Mouse (Mus musculus) hindbrain, postnatal 0 days (tissue): ENCODE data around the gene Stpg4. TPM values are rescaled to one million over a fixed set of nuclear protein-coding genes. Genes with fewer than 3 reads are reported as not detected.

Experiments
- ATAC-seq: fragments of 200-750 bp; cut with Nextera tagmentation; 2 replicates; pipeline ENCODE4 v1.8.0; 2017; ENCODE audit warnings: mild to moderate bottlenecking, moderate TSS enrichment, moderate library complexity
- DNase-seq: peaks from one replicate; pipeline ENCODE4 v3.0.0-alpha.2; 2015; ENCODE audit warnings: low spot score
- H3K27ac ChIP-seq: fragments of 300-500 bp; sonication (generic); 2 replicates; pipeline ENCODE4 v1.5.1; 2014; ENCODE audit warnings: mild to moderate bottlenecking
- H3K27me3 ChIP-seq: fragments of 300-500 bp; sonication (generic); 2 replicates; pipeline ENCODE4 v1.6.1; 2014; ENCODE audit warnings: low read length, mixed read lengths; ENCODE audit not compliant: insufficient read depth
- H3K36me3 ChIP-seq: fragments of 300-500 bp; sonication (generic); 2 replicates; pipeline ENCODE4 v1.6.1; 2014; ENCODE audit warnings: low read length, mixed read lengths; ENCODE audit not compliant: insufficient read depth
- H3K4me1 ChIP-seq: fragments of 300-500 bp; sonication (generic); 2 replicates; pipeline ENCODE4 v1.6.1; 2014; ENCODE audit warnings: antibody characterized with exemption, low read length, mixed read lengths; ENCODE audit not compliant: insufficient read depth
- H3K4me2 ChIP-seq: fragments of 300-500 bp; sonication (generic); 2 replicates; pipeline ENCODE4 v1.6.1; 2014; ENCODE audit warnings: low read depth, mild to moderate bottlenecking, low read length, moderate library complexity, mixed read lengths
- H3K4me3 ChIP-seq: fragments of 300-500 bp; sonication (generic); 2 replicates; pipeline ENCODE4 v1.5.1; 2014; ENCODE audit warnings: low read length
- H3K9ac ChIP-seq: fragments of 300-500 bp; sonication (generic); replicated peaks from 2 replicates; pipeline ENCODE4 v1.6.1; 2014; ENCODE audit warnings: mild to moderate bottlenecking, low read length, moderate library complexity, mixed read lengths
- H3K9me3 ChIP-seq: fragments of 300-500 bp; sonication (generic); 2 replicates; pipeline ENCODE4 v1.6.1; 2016; ENCODE audit warnings: low read length, mixed read lengths
- CTCF ChIP-seq: IDR thresholded peaks from 2 replicates; pipeline ENCODE4 v1.5.1; 2016; ENCODE audit warnings: antibody characterized with exemption, control low read depth, low read depth
- WGBS: fragments of 180-500 bp; shearing (Covaris S2); extraction: QIAGEN DNeasy Blood & Tissue Kit; methylation state at CpG from one replicate; pipeline ENCODE4 v1.1.7; 2014; 5-methylcytosine and 5-hydroxymethylcytosine counted together
- polyA plus RNA-seq: library from polyadenylated mRNA; unstranded; fragments of >200 nt; fragmentation: Nextera tagmentation; extraction: Ambion mirVana; gene quantifications from 2 replicates; pipeline ENCODE4 v1.2.1, GENCODE M21; 2015
- total RNA-seq: library from RNA; depleted of rRNA; stranded (reverse); fragments of >200 nt; gene quantifications from 2 replicates; pipeline ENCODE4 v1.2.3, GENCODE M21; 2014

Gene Stpg4
- total and polyA plus RNA-seq, 2 experiments from 2014 or later = 0.31 TPM; not detected in 1

- Histone ChIP-seq H3K27ac (no peak overlapping the region), H3K9me3 (no peaks in the 10 kb centered on the region), H3K4me1 (no peaks in the 10 kb centered on the region), H3K9ac (no peak overlapping the region), H3K27me3 (no peaks in the 10 kb centered on the region), H3K4me3 (no peak overlapping the region), H3K4me2 (no peak overlapping the region), H3K36me3 (no peaks in the 10 kb centered on the region)
- ATAC-seq (no peak), DNase-seq (no peak)
- 90% methylated on average over 4 of the region's 4 CpGs for WGBS
- no peak for TF ChIP-seq CTCF
Measured at GRCm38 (mm10) chr17:87406646-87407045, 20.9 kb downstream of the Stpg4 start.

GRCm38 (mm10) chr17:87405576-87405975, 22.0 kb downstream of the Stpg4 start:
- ATAC-seq (no peak), DNase-seq (no peak)
- WGBS = 72% methylated on average over 11 of the region's 11 CpGs
- Histone ChIP-seq H3K27ac (no peak overlapping the region), H3K27me3 (no peaks in the 10 kb centered on the region), H3K4me1 (no peaks in the 10 kb centered on the region), H3K4me2 (no peak overlapping the region), H3K9ac (no peak overlapping the region), H3K36me3 (no peaks in the 10 kb centered on the region), H3K4me3 (no peak overlapping the region), H3K9me3 (no peaks in the 10 kb centered on the region)
- TF ChIP-seq CTCF = no peak

DNA sequence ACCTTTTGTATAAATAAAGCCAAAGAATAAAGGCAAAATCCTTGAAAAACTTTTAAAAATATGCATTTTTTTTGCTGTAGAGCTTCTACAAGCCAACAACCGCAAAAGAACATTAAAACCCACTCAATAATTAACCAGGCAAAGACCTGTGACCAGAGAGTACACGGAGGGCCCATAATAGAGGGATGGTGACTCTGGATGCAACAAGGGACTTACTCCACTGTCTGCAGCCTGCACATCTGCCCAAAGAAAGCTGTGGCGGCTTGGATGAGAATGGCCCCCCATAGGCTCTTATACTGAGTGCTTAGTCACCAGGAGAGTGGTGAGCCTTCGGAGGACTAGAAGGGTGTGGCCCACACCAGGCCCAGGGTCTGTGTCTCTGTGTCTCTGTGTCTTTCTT, 24.1 kb downstream of the Stpg4 start:
- H3K9me3 ChIP-seq = no peaks in the 10 kb centered on the region
- ATAC-seq (no peak), DNase-seq (no peak)
- no peak for TF ChIP-seq CTCF
- WGBS = 70% methylated on average over 4 of the region's 4 CpGs
- H3K4me3 ChIP-seq = no peak overlapping the region
- H3K9ac ChIP-seq = no peak overlapping the region
- H3K27ac ChIP-seq = no peak overlapping the region
- H3K36me3 ChIP-seq = no peaks in the 10 kb centered on the region
- H3K4me2 ChIP-seq = no peak overlapping the region
- no peaks in the 10 kb centered on the region for H3K27me3 ChIP-seq
- H3K4me1 ChIP-seq = no peaks in the 10 kb centered on the region

- no peak overlapping the region for H3K4me2 ChIP-seq
- 89% methylated on average over 11 of the region's 11 CpGs for WGBS
- no peaks in the 10 kb centered on the region for H3K9me3 ChIP-seq
- no peaks in the 10 kb centered on the region for H3K4me1 ChIP-seq
- no peak for TF ChIP-seq CTCF
- H3K4me3 ChIP-seq = no peak overlapping the region
- H3K9ac ChIP-seq = no peak overlapping the region
- H3K27me3 ChIP-seq = no peaks in the 10 kb centered on the region
- H3K36me3 ChIP-seq = no peaks in the 10 kb centered on the region
- H3K27ac ChIP-seq = no peak overlapping the region
- DNase-seq (no peak), ATAC-seq (no peak)
Measured at GRCm38 (mm10) chr17:87402444-87402843, 25.1 kb downstream of the Stpg4 start.

GRCm38 (mm10) chr17:87397088-87397487, 30.5 kb downstream of the Stpg4 start:
- DNase-seq (no peak), ATAC-seq (no peak)
- H3K9ac ChIP-seq = no peak overlapping the region
- no peak for TF ChIP-seq CTCF
- WGBS = 62% methylated on average over 11 of the region's 11 CpGs
- no peaks in the 10 kb centered on the region for H3K9me3 ChIP-seq
- no peak overlapping the region for H3K27ac ChIP-seq
- H3K27me3 ChIP-seq = no peaks in the 10 kb centered on the region
- no peak overlapping the region for H3K4me2 ChIP-seq
- H3K36me3 ChIP-seq = no peaks in the 10 kb centered on the region
- no peak overlapping the region for H3K4me3 ChIP-seq
- H3K4me1 ChIP-seq = no peaks in the 10 kb centered on the region

DNA sequence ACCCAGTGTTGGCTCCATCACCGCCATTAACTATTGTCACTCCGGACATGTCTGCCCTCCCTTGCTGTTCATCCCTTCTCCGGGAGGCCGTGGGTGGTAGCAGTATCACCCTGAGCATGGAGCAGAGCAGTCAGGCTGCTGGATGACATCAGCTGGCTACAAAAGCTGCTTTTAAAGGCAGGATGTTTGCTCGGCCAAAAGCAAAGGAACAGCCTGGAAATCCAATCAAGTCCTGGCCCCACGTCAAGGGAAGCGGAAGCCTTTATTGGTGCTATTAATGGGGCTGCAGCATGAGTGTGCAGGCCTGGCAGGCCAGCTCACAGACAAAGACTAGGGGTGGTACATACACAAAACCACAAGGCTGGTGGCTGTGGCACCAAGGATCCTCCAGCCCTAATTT, 36.3 kb downstream of the Stpg4 start:
- H3K9me3 ChIP-seq = no peaks in the 10 kb centered on the region
- DNase-seq (peak; percentile 60), ATAC-seq (peak; percentile 70)
- 53% methylated on average over 7 of the region's 7 CpGs for WGBS
- no peak overlapping the region for H3K4me2 ChIP-seq
- TF ChIP-seq CTCF = no peak
- H3K36me3 ChIP-seq = no peaks in the 10 kb centered on the region
- H3K4me1 ChIP-seq = no peaks in the 10 kb centered on the region; the same call in none of the 2 replicates
- H3K9ac ChIP-seq = no peak overlapping the region
- H3K27ac ChIP-seq = peak overlapping the region; percentile 17; the same call in 1 of the 2 replicates
- H3K4me3 ChIP-seq = no peak overlapping the region
- no peaks in the 10 kb centered on the region for H3K27me3 ChIP-seq

GRCm38 (mm10) chr17:87387068-87387467, 40.5 kb downstream of the Stpg4 start:
- TF ChIP-seq CTCF = no peak
- Histone ChIP-seq H3K27ac (no peak overlapping the region), H3K9ac (no peak overlapping the region), H3K36me3 (no peaks in the 10 kb centered on the region), H3K4me3 (no peak overlapping the region), H3K4me1 (no peaks in the 10 kb centered on the region; the same call in none of the 2 replicates), H3K27me3 (no peaks in the 10 kb centered on the region), H3K4me2 (no peak overlapping the region), H3K9me3 (no peaks in the 10 kb centered on the region)
- peak; percentile 63 for DNase-seq
- 10% methylated on average over 4 of the region's 5 CpGs for WGBS
- ATAC-seq = no peak
